Mouse (Mus musculus): ENCODE results near the gene Hist1h2ao.
"Not testable (repeated sequence)": the region's sequence is repeated elsewhere in the genome, so short reads cannot be mapped to it uniquely, and the experiment has no call there.

The Hist1h2ao gene

DNA sequence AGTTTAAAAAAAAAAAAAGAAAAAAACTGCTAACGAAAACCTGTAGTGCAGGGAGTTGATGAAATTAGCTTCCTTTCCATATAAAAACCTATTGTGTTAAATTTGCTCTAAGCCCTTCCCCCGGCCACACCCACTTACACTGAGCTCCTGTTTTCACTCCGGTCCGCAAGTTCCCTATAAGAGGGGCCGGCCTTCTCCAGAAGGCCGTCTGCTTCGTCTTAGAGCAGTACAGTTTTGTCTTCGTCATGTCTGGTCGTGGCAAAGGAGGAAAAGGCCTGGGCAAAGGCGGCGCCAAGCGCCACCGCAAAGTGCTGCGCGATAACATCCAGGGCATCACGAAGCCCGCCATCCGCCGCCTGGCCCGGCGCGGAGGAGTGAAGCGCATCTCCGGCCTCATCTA is 1.3 kb downstream of the Hist1h2ao start, which contains the start of gene Hist1h4m:
Hist1h4m (plus strand) TSS at position 208 of the 400 bp plus-strand sequence.
- DNase-seq: peak; percentile 44 to 46

GRCm38 (mm10) chr13:21812092-21812491 is 1.8 kb downstream of the Hist1h2ao start:
- DNase-seq: not testable (repeated sequence)

DNA sequence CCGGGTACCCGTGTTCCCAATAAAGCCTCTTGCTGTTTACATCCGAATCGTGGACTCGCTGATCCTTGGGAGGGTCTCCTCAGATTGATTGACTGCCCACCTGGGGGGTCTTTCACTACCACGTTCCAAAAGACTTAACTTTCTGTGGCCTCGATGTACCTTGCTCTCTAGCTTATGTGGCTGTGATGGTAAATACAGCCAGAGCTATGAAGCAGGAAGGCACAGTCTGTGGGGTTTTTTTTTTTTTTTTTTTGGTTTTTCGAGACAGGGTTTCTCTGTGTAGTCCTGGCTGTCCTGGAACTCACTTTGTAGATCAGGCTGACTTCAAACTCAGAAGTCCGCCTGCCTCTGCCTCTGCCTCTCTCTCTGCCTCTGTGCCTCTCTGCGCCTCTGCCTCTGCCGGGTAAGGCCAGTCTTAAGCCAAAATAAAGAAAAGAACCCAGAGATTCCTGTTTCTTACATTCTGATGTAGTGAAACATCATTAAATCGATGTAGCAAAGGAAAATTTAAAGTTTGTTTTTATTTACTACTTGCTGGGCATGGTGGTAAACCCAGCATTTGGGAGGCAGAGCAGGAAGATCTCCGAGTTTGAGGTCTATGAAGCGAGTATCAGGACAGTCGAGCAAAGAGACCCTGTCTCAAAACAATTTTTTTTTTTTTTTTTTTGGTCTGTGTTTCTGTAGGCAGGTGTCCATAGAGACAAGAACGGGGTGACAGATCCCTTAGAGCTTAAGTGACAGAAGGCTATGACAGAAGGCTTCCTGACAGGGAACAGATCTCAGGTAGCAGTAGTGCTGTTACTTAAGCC is 10.0 kb downstream of the Hist1h2ao start:
- not testable (repeated sequence) for DNase-seq

- no peak for DNase-seq
Measured at GRCm38 (mm10) chr13:21828511-21828910, 18.2 kb downstream of the Hist1h2ao start.

DNA sequence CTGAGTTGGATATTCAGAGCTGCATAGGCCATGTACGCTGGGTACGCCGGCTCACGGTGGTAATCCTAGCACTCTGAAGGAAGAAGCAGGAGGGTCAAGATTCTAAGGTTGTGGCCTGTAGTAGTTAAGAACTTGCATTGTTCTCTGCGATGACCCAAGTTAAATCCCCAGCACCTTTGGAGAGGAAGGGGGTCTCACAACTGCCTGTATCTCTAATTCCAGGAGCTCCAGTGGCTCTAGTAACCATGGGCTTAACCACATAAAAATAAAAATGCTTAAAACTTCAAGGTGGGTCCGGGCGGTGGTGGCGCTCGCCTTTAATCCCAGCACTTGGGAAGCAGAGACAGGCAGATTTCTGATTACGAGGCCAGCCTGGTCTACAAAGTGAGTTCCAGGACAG is 20.1 kb downstream of the Hist1h2ao start:
- no peak for DNase-seq

- peak in 1 of 2 experiments; percentile 21 for DNase-seq
Measured at GRCm38 (mm10) chr13:21831418-21832394, 21.4 kb downstream of the Hist1h2ao start, which contains the start of gene Hist1h4n. Gene Hist1h4n, minus strand, starts transcription at chr13:21832196.

- DNase-seq: not testable (repeated sequence)
Measured at GRCm38 (mm10) chr13:21833461-21833860, 23.2 kb downstream of the Hist1h2ao start, which contains the start of the genes Hist1h2ap and Hist1h2br. Gene Hist1h2ap, minus strand, starts transcription at chr13:21833507. Gene Hist1h2br, plus strand, starts transcription at chr13:21833743.

GRCm38 (mm10) chr13:21840508-21840907 is 30.2 kb downstream of the Hist1h2ao start:
- not testable (repeated sequence) for DNase-seq

DNA sequence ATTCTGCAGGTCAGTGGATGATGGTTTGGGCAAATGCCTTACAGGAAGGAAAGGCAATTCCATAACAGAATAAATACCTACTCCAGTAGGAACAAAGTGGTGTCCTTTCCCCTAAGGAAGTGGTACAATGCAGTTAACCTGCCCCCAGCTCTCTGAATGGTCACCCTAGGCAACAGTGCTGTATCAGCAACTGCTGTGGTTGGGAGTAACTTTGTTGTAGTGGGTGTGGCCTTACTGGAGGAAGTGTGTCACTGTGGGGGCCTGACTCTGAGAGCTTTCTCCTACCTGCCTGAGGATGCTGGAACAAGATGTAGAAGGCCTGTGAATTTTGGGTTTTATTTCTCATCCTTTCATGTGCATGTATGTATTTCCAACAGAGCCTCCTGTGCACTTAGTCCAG is 36.1 kb downstream of the Hist1h2ao start:
- DNase-seq: not testable (repeated sequence)

GRCm38 (mm10) chr13:21847883-21848282 is 37.6 kb downstream of the Hist1h2ao start:
- DNase-seq: no peak

DNA sequence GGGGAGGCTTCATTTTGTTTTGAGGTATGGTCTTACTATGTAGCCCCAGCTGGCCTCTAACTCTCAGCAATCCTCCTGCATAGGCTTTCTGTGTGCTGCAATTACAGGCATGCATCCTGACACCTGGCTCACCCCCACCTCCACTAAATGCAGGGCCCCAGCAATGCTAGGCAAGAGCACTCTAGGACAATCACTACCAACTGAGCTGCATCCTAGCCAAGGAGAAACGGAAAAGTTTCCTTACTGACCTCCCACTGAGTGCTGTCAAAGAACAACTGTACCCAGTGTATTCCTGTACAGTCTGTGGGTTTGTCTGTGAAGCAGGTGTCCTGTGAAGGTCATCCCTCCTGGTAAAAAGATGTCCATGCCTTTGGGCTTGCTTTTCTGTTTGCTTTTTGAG is 40.4 kb downstream of the Hist1h2ao start:
- DNase-seq: not testable (repeated sequence)

DNA sequence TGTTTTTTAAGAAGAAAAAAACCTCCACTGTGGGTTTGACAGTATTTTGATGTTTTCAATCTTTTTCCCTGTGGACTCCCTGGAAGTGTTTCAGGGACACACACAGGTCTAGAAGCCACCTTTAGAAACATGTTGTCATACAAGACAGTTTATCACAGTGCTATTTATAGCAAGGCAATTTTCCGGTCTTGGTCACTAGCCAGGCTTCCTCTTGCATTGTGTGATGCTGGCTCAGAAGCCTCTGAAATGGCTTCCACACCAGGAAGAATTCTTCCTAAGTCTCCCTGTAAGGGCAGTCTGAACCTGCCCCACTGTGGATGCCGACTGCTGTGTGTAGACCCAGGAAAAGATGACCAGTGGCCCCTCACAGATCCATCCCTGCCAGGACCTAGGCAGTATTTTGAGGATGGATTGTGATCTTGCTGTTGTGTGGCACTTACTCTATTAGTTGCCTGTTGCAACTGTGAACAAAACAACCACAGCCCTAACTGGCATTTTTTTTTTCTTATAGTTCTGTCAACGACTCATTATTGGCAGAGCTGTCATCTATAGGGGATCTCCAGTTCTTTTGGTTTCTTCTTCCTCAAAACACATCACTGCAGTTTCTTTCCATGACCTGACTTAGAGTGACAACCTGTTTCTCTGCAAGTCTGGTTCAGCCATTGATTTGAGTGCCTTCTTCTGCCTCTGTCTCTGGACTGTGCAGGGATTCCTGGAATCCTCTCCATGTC is 42.1 kb downstream of the Hist1h2ao start:
- DNase-seq: peak in 1 of 2 experiments; percentile 21

DNA sequence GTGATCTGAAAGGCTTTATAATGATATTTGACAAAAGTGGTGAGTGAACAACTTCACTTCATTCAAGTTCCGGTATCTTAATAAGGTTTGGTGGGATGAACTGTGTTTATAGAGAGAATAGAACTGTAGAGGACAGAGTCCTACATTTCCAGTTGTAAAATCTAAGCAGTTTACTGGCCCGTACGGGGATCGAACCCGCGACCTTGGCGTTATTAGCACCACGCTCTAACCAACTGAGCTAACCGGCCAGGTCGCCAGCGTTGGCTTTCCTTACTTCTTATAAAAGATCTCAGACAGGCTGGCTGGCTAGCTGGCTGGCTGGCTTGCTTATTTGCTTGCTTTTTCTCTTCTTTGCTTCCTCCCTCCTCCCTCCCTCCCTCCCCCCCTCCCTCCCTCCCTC is 44.9 kb downstream of the Hist1h2ao start:
- peak; percentile 57 to 69 for DNase-seq

DNA sequence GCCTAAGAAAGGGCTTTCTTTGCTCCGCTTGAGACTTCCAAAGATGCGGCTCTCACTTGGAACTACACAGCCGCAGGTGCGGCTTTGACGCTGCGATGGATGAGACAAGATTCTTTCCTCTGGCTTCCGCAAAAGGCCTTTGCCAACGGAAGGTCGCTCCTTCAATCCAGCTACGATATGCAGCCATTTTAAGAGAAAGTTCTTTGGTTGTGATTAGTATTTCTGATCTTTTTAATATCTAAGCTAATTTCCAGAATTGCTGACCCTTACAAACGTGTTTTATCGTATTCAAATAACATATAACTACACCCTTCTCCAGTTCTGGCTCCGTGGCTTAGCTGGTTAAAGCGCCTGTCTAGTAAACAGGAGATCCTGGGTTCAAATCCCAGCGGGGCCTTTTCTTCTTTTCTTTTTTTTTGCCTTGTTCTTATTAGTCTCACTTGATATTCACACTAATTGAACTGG is 45.5 kb downstream of the Hist1h2ao start:
- DNase-seq: peak in 1 of 2 experiments; percentile 21

Measured in kidney, postnatal 25 days (tissue).